Comparison of ENCODE assay signal across 14 mouse cellular contexts in genomic region chr19:4612181-4612961, GRCm38 (mm10). TPM values are rescaled to one million over a fixed set of nuclear protein-coding genes. Genes with fewer than 3 reads are reported as not detected.
DNase-seq lines count a peak whose midpoint lies in the region; ATAC-seq and TF ChIP-seq lines count a peak whose summit lies in the region.
"Had no signal": no experiment of that assay in that cellular context is flagged by ENCODE, and none has a peak within 500 bp of the region (broad histone marks: within the 10 kb centered on the region; RNA-seq: fewer than 3 reads in every experiment).

No protein-coding gene starts in this region.

- H3K27ac ChIP-seq in hindbrain, embryonic 13.5 days: no peak overlapping the region
- no peak overlapping the region for H3K27ac ChIP-seq in hindbrain, embryonic 11.5 days (ENCODE audit: low read depth, low read length)
- H3K27ac ChIP-seq in hindbrain, postnatal 0 days: no peak overlapping the region
- H3K27ac ChIP-seq: liver, embryonic 15.5 days had no signal

- ATAC-seq in hindbrain, embryonic 13.5 days (ENCODE audit: low FRiP score): no peak
- ATAC-seq in hindbrain, embryonic 11.5 days (ENCODE audit: low FRiP score): no peak
- no peak for ATAC-seq in hindbrain, postnatal 0 days

- H3K4me3 ChIP-seq in hindbrain, embryonic 13.5 days: no peak overlapping the region
- no peak overlapping the region for H3K4me3 ChIP-seq in hindbrain, embryonic 11.5 days (ENCODE audit: low read depth, low read length)
- peak overlapping the region; percentile 89 for H3K4me3 ChIP-seq in E14TG2a.4 (replicated peaks; ENCODE audit: low read length)
- no peak overlapping the region for H3K4me3 ChIP-seq in hindbrain, postnatal 0 days (ENCODE audit: low read length)
- H3K4me3 ChIP-seq: liver, embryonic 15.5 days had no signal

- H3K9me3 ChIP-seq in hindbrain, embryonic 13.5 days: no peaks in the 10 kb centered on the region
- no peaks in the 10 kb centered on the region for H3K9me3 ChIP-seq in hindbrain, embryonic 11.5 days (ENCODE audit: control insufficient read depth, low read length)
- H3K9me3 ChIP-seq in E14TG2a.4 (ENCODE audit: low read length): no peaks in the 10 kb centered on the region
- no peaks in the 10 kb centered on the region for H3K9me3 ChIP-seq in hindbrain, postnatal 0 days (ENCODE audit: low read length)
- H3K9me3 ChIP-seq: liver, embryonic 15.5 days had no signal

- DNase-seq in cerebellum, adult 8-10 months: peak; percentile 33
- no peak for DNase-seq in cerebellum, postnatal 14 days
- no peak for DNase-seq in hindbrain, embryonic 11.5 days (ENCODE audit: low spot score)
- DNase-seq in hindbrain, postnatal 0 days (ENCODE audit: low spot score): no peak
- DNase-seq in urinary bladder, postnatal 25 days (ENCODE audit: low spot score): no peak
- no peak for DNase-seq in ovary, postnatal 36 days (ENCODE audit: low spot score)
- DNase-seq: adrenal gland, adult 8-10 months; heart, postnatal 10 days; kidney, postnatal 25 days; lung, postnatal 36 days; right cerebral cortex, postnatal 25 days had no signal

- TF ChIP-seq CTCF in E14TG2a.4 (conservative IDR thresholded peaks at IDR 0.05; ENCODE audit: low read length): no peak
- TF ChIP-seq CTCF in hindbrain, postnatal 0 days (IDR thresholded peaks at IDR 0.05; ENCODE audit: low read depth): no peak

- H3K9ac ChIP-seq in hindbrain, embryonic 13.5 days: peak overlapping the region; percentile 99
- no peak overlapping the region for H3K9ac ChIP-seq in hindbrain, embryonic 11.5 days (ENCODE audit: low read depth, low read length)
- H3K9ac ChIP-seq in hindbrain, postnatal 0 days (replicated peaks; ENCODE audit: low read length): no peak overlapping the region
- H3K9ac ChIP-seq: liver, embryonic 15.5 days had no signal

- H3K4me2 ChIP-seq in hindbrain, embryonic 13.5 days: peak overlapping the region; percentile 6; the same call in 1 of the 2 replicates
- H3K4me2 ChIP-seq in hindbrain, embryonic 11.5 days (replicated peaks; ENCODE audit: low read depth, low read length): no peak overlapping the region
- H3K4me2 ChIP-seq in hindbrain, postnatal 0 days (ENCODE audit: low read depth, low read length): 0 out of 2 replicates have a peak overlapping the region, but pooled peaks have one; percentile 3
- H3K4me2 ChIP-seq: liver, embryonic 15.5 days had no signal

- peaks cover 6% of the 10 kb centered on the region; the same call in 1 of the 2 replicates for H3K27me3 ChIP-seq in hindbrain, embryonic 13.5 days
- H3K27me3 ChIP-seq in hindbrain, embryonic 11.5 days (ENCODE audit: control insufficient read depth, insufficient read depth, low read length): no peaks in the 10 kb centered on the region
- H3K27me3 ChIP-seq in E14TG2a.4 (ENCODE audit: insufficient read depth, low read length): peaks cover 25% of the 10 kb centered on the region
- no peaks in the 10 kb centered on the region for H3K27me3 ChIP-seq in hindbrain, postnatal 0 days (ENCODE audit: insufficient read depth, low read length)

- H3K36me3 ChIP-seq in hindbrain, embryonic 13.5 days: peaks cover 44% of the 10 kb centered on the region
- no peaks in the 10 kb centered on the region for H3K36me3 ChIP-seq in hindbrain, embryonic 11.5 days (ENCODE audit: control insufficient read depth, insufficient read depth, low read length)
- peaks cover 41% of the 10 kb centered on the region for H3K36me3 ChIP-seq in E14TG2a.4 (ENCODE audit: insufficient read depth, low read length)
- peaks cover 21% of the 10 kb centered on the region for H3K36me3 ChIP-seq in hindbrain, postnatal 0 days (ENCODE audit: insufficient read depth, low read length)
- H3K36me3 ChIP-seq: liver, embryonic 15.5 days had no signal

- peaks cover 51% of the 10 kb centered on the region for H3K4me1 ChIP-seq in hindbrain, embryonic 13.5 days (replicated peaks)
- peaks cover 10% of the 10 kb centered on the region; the same call in 1 of the 2 replicates for H3K4me1 ChIP-seq in hindbrain, embryonic 11.5 days (replicated peaks; ENCODE audit: control insufficient read depth, insufficient read depth, low read length)
- H3K4me1 ChIP-seq in E14TG2a.4 (replicated peaks; ENCODE audit: low read depth, low read length): peaks cover 46% of the 10 kb centered on the region
- peaks cover 23% of the 10 kb centered on the region for H3K4me1 ChIP-seq in hindbrain, postnatal 0 days (ENCODE audit: insufficient read depth, low read length)

- 90% methylated on average over 19 of the region's 19 CpGs for WGBS in hindbrain, embryonic 13.5 days
- WGBS in hindbrain, embryonic 11.5 days: 91% methylated on average over 15 of the region's 19 CpGs
- WGBS in hindbrain, postnatal 0 days: 84% methylated on average over 19 of the region's 19 CpGs

RNA-seq across cellular contexts. Expression of gene Lrfn4, which starts 3.1 kb away (rescaled TPM):
- polyA plus RNA-seq in hindbrain, embryonic 13.5 days (2015; fragmentation: Nextera tagmentation; extraction: Ambion mirVana): 9.0 and 10.4 TPM in 2 replicates
- polyA plus RNA-seq in hindbrain, embryonic 11.5 days (2014; fragmentation: Nextera tagmentation; extraction: Ambion mirVana): 7.7 and 9.0 TPM in 2 replicates
- 172 and 178 TPM in 2 replicates for total RNA-seq in hindbrain, postnatal 0 days (2014; rRNA removed)
- 14.1 and 15.6 TPM in 2 replicates for polyA plus RNA-seq in hindbrain, postnatal 0 days (2015; fragmentation: Nextera tagmentation; extraction: Ambion mirVana)

RNA-seq across cellular contexts. Expression of gene Rce1, which starts 13.1 kb away (rescaled TPM):
- 52.0 and 54.2 TPM in 2 replicates for polyA plus RNA-seq in hindbrain, embryonic 13.5 days (2015; fragmentation: Nextera tagmentation; extraction: Ambion mirVana)
- polyA plus RNA-seq in hindbrain, embryonic 11.5 days (2014; fragmentation: Nextera tagmentation; extraction: Ambion mirVana): 59.8 and 64.4 TPM in 2 replicates
- total RNA-seq in hindbrain, postnatal 0 days (2014; rRNA removed): 59.6 and 77.1 TPM in 2 replicates
- 47.6 and 48.9 TPM in 2 replicates for polyA plus RNA-seq in hindbrain, postnatal 0 days (2015; fragmentation: Nextera tagmentation; extraction: Ambion mirVana)
